Mouse (Mus musculus) lung, postnatal 36 days (tissue): Measurements from ENCODE around the gene Eln.

Experiments
- DNase-seq: peaks from one replicate; pipeline ENCODE4 v3.0.0; 2022; ENCODE audit warnings: mixed read lengths

Eln gene

DNA sequence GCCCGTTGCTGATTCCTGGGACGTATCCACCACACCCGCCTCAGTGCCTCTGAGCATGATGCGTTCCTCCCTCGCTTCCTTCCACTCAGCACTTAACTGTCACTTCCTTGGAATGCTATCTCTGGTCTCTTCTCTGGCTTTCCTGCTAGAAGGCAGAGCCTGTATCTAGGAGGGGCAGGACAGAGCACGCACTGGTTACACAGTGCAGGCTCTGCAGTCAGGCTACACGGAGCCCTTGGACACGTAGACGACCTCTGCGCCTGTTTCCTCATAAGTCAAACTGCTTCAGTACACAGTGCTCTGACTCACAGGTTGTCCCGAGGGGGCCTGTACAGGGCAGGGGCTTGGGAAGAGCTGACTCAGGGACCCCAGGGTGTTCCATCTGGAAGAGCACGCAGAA lies 66.9 kb downstream of the Eln start:
- DNase-seq, result peak; percentile 70

DNA sequence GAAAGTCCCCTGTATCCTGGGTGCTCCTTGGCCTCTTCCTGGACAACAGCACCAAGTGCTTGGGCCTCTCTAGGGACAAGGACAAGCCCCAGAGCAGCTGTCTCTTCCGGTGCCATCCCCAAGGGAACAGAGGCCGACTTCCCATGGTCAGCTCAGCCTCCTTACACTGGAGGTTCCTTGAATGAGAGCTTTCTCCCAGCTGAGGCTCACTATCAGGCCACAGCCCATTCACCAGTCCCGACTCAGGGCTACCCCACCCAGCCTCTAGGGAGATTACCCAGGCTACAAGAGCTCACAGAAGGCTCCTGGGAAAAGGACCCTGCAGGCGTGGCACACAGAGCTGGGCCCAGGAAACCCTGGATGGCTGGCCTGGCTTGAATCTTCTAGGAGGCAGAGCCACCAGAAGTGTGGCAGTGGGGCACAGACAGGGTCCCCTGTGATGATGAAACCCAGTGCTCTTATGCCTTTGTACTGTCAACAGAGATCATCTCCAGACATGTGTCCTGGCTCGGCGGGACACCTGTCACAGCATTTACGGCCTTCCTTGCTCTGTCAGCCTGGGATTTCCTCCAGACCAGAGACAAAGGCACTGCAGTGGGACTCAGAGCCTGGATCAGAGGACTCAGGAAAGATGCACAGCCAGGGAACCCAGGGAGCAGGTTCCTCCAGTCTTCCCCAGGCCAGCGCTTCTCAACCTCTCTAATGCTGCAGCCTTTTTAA lies 68.1 kb downstream of the Eln start:
- DNase-seq, result peak; percentile 50

GRCm38 (mm10) chr5:134678031-134678430 lies 69.1 kb downstream of the Eln start:
- DNase-seq, result peak; percentile 51

- no peak for DNase-seq
Observed at GRCm38 (mm10) chr5:134677491-134677890, 69.6 kb downstream of the Eln start.

- peak; percentile 96 for DNase-seq
Observed at GRCm38 (mm10) chr5:134675956-134676759, 71.0 kb downstream of the Eln start.

DNA sequence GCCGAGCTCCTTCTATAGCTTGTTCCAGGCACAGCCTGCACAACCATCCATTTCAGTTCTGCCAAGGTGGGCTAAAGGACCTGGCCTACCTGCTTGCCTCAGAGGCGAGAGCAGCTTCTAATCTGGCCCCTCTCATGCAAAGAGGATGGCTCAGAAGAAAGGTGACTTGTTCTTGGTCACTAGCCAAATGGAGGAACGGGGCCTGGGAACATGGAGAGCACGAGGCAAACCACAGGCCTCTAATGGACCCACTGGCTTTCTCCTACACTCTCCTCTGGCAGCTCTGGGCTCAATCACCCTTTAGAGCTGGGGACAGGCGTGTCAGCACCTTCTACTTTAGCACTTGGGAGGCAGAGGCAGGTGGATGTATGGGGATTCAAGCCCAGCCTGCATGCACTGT lies 72.1 kb downstream of the Eln start:
- no peak for DNase-seq

GRCm38 (mm10) chr5:134672611-134673010 lies 74.5 kb downstream of the Eln start:
- DNase-seq, result no peak

DNA sequence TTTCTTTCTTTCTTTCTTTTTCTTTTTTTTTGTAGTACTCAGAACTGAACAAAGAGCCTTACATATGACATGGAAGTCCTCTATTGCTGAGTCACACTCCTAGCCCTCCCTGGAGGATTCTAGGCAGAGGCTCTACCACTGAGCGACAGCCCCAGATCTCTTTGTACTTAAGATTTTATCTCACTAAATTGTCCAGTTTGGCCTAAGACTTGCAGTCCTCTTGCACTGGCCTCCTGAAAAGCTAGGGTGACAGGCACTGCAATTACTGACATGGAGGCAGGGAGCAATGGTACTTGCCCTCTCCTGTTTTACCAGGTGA lies 75.0 kb downstream of the Eln start:
- DNase-seq, result no peak

DNA sequence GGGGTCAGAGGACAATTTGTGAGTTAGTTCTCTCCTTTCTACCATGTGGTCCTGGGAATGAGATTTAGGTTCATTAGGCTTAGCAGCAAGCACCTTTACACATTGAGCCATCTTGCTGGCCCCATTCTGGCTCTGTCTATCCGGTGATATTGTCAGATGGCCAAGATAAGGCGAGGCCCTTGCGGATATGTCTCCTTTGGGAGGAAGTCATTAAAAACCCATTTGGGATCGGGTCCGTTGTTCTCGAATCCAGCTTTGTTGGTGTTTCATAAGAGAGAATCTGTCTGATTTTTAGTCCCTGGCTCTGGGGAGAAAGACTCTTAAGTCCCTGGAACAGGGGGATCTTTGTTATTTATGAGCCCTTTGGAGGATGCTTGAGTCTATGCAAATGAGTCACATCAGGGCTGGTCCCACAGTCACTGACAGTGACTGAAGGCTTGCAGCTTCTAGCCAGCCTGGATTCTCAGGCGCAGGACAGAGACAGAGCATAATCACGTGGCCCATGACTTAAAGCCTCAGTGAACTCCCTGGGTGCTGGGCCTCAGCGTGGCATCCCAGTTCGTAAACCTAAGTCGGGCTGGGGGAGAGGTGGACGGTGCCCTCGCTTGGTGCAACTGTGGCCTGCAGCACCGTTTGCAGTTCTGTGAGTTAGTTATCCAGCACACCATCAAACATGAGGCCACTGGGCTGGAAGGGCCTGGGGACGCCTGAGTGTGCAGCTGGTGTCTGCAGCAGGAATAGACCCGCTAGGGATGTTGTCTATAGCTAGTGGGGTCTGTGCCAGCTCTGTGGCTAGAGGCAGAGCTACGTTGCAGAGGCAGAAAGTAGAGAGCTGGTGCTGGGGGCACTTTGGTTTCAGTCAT lies 75.6 kb downstream of the Eln start:
- DNase-seq, result peak; percentile 45

GRCm38 (mm10) chr5:134669001-134669708 lies 78.0 kb downstream of the Eln start:
- no peak for DNase-seq

DNA sequence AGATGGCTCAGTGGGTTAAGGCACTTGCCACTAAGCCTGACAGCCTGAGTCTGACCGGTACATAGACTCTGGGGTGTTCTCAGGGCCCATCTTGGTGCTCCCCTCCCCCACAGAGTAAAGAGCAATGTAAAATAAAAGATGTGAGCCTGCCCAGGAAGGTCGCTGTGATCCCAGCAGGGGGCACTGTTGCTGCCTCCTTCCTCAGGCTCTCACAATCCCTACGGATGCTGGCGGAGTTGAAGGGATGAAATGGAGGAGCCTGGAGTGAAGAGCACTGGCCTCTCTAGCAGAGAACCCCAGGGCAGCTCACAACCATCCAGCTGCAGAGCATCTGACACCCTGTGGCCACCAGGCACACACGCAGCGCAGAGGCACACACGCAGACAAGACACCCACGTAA lies 78.6 kb downstream of the Eln start:
- peak; percentile 69 for DNase-seq

- DNase-seq, result no peak
Observed at GRCm38 (mm10) chr5:134656708-134657107, 90.4 kb downstream of the Eln start.
